Mouse (Mus musculus) lung, postnatal 0 days (tissue): ENCODE results near the gene Elp5. TPM values are rescaled to one million over a fixed set of nuclear protein-coding genes. Genes with fewer than 3 reads are reported as not detected.
A peak's percentile ranks its signal among the peaks of the same experiment; 100 is the strongest.

ENCODE experiments used
- ATAC-seq: fragments of 200-750 bp; cut with Nextera tagmentation; 2 replicates; pipeline ENCODE4 v1.8.0; 2017; ENCODE audit warnings: moderate library complexity
- DNase-seq: peaks from one replicate; pipeline ENCODE4 v3.0.0-alpha.2; 2016; ENCODE audit warnings: low spot score
- H3K27ac ChIP-seq: fragments of 300-500 bp; sonication (generic); 2 replicates; pipeline ENCODE4 v1.5.1; 2014; ENCODE audit warnings: antibody characterized with exemption, mild to moderate bottlenecking, low read length, mixed read lengths
- H3K27me3 ChIP-seq: fragments of 300-500 bp; sonication (generic); replicated peaks from 2 replicates; pipeline ENCODE4 v1.6.1; 2014; ENCODE audit warnings: low read length, mixed read lengths; ENCODE audit not compliant: insufficient read depth
- H3K36me3 ChIP-seq: fragments of 300-500 bp; sonication (generic); 2 replicates; pipeline ENCODE4 v1.6.1; 2014; ENCODE audit warnings: low read length, mixed read lengths; ENCODE audit not compliant: insufficient read depth
- H3K4me1 ChIP-seq: fragments of 300-500 bp; sonication (generic); 2 replicates; pipeline ENCODE4 v1.6.1; 2014; ENCODE audit warnings: antibody characterized with exemption, low read depth, low read length, mixed read lengths; ENCODE audit not compliant: insufficient read depth
- H3K4me2 ChIP-seq: fragments of 300-500 bp; sonication (generic); replicated peaks from 2 replicates; pipeline ENCODE4 v1.6.1; 2014; ENCODE audit warnings: low read depth, mild to moderate bottlenecking, low read length, moderate library complexity, mixed read lengths
- H3K4me3 ChIP-seq: fragments of 300-500 bp; sonication (generic); 2 replicates; pipeline ENCODE4 v1.5.1; 2014; ENCODE audit warnings: low read depth, low read length
- H3K9ac ChIP-seq: fragments of 300-500 bp; sonication (generic); replicated peaks from 2 replicates; pipeline ENCODE4 v1.6.1; 2014; ENCODE audit warnings: low read depth, mild to moderate bottlenecking
- H3K9me3 ChIP-seq: fragments of 300-500 bp; sonication (generic); 2 replicates; pipeline ENCODE4 v1.6.1; 2016; ENCODE audit warnings: low read length, mixed read lengths
- CTCF ChIP-seq: IDR thresholded peaks from 2 replicates; pipeline ENCODE4 v1.5.1; 2016; ENCODE audit warnings: antibody characterized with exemption, mild to moderate bottlenecking
- EP300 ChIP-seq: IDR thresholded peaks from 2 replicates; pipeline ENCODE4 v1.6.1; 2016; ENCODE audit warnings: antibody characterized with exemption, mild to moderate bottlenecking, control low read depth
- WGBS: fragments of 180-500 bp; shearing (Covaris S2); extraction: QIAGEN DNeasy Blood & Tissue Kit; methylation state at CpG from one replicate; pipeline ENCODE4 v1.1.7; 2014; 5-methylcytosine and 5-hydroxymethylcytosine counted together
- polyA plus RNA-seq: library from polyadenylated mRNA; unstranded; fragments of >200 nt; fragmentation: Nextera tagmentation; extraction: Ambion mirVana; gene quantifications from 2 replicates; pipeline ENCODE4 v1.2.1, GENCODE M21; 2015

Gene Elp5
- polyA plus RNA-seq, 1 experiment from 2014 or later: 72.1 TPM

- DNase-seq (peak; percentile 72), ATAC-seq (no peak)
- H3K9ac ChIP-seq: no peak overlapping the region
- no peak overlapping the region for H3K27ac ChIP-seq
- no peak overlapping the region; the same call in 1 of the 2 replicates for H3K4me3 ChIP-seq
- H3K27me3 ChIP-seq: no peaks in the 10 kb centered on the region
- H3K4me1 ChIP-seq: peaks cover 16% of the 10 kb centered on the region
- H3K9me3 ChIP-seq: no peaks in the 10 kb centered on the region
- H3K36me3 ChIP-seq: peaks cover 21% of the 10 kb centered on the region; the same call in 1 of the 2 replicates
- H3K4me2 ChIP-seq: no peak overlapping the region; the same call in 1 of the 2 replicates
- TF ChIP-seq CTCF: peak; percentile 78
- no peak for TF ChIP-seq EP300
These were observed 19.5 kb upstream of the Elp5 start for GRCm38 (mm10) chr11:70001865-70002264.

GRCm38 (mm10) chr11:70001159-70001558 lies 18.8 kb upstream of the Elp5 start:
- peaks cover 14% of the 10 kb centered on the region; the same call in 1 of the 2 replicates for H3K36me3 ChIP-seq
- H3K27me3 ChIP-seq: no peaks in the 10 kb centered on the region
- DNase-seq (no peak), ATAC-seq (no peak)
- H3K9ac ChIP-seq: peak overlapping the region; percentile 59
- peak overlapping the region; percentile 79 for H3K4me3 ChIP-seq
- peak overlapping the region; percentile 91 for H3K27ac ChIP-seq
- no peaks in the 10 kb centered on the region for H3K9me3 ChIP-seq
- 11% methylated on average over 8 of the region's 8 CpGs for WGBS
- no peak for TF ChIP-seq EP300
- TF ChIP-seq CTCF: no peak
- H3K4me1 ChIP-seq: peaks cover 16% of the 10 kb centered on the region
- H3K4me2 ChIP-seq: peak overlapping the region; percentile 94

- H3K9me3 ChIP-seq: no peaks in the 10 kb centered on the region
- H3K9ac ChIP-seq: peak within 1 kb of the TSS; percentile 59
- peak within 1 kb of the TSS; percentile 91 for H3K27ac ChIP-seq
- WGBS: under 1% methylated on average over 41 of the region's 48 CpGs
- peak within 1 kb of the TSS; percentile 79 for H3K4me3 ChIP-seq
- peaks cover 16% of the 10 kb centered on the region for H3K4me1 ChIP-seq
- ATAC-seq (peak; percentile 61), DNase-seq (peak; percentile 99)
- 0 out of 2 replicates have a peak, but pooled peaks cover 13% of the 10 kb centered on the region for H3K36me3 ChIP-seq
- H3K27me3 ChIP-seq: no peaks in the 10 kb centered on the region
- H3K4me2 ChIP-seq: peak within 1 kb of the TSS; percentile 94
- TF ChIP-seq EP300 (peak; percentile 21; the same call in 1 of the 2 replicates), CTCF (no peak)
These were observed 18.1 kb upstream of the Elp5 start, which contains the start of gene Dvl2 for GRCm38 (mm10) chr11:70000396-70000898. Dvl2 (plus strand) TSS chr11:70000595.

GRCm38 (mm10) chr11:69999666-70000065 lies 17.3 kb upstream of the Elp5 start:
- Histone ChIP-seq H3K27ac (peak overlapping the region; percentile 6; the same call in 1 of the 2 replicates), H3K4me3 (no peak overlapping the region), H3K27me3 (no peaks in the 10 kb centered on the region), H3K4me2 (no peak overlapping the region), H3K9me3 (no peaks in the 10 kb centered on the region), H3K9ac (no peak overlapping the region), H3K36me3 (peaks cover 15% of the 10 kb centered on the region; the same call in 1 of the 2 replicates), H3K4me1 (peaks cover 16% of the 10 kb centered on the region)
- WGBS: 71% methylated on average over 8 of the region's 8 CpGs
- TF ChIP-seq CTCF (no peak), EP300 (no peak)
- ATAC-seq (no peak), DNase-seq (no peak)

- WGBS: 90% methylated on average over 27 of the region's 27 CpGs
- peaks cover 23% of the 10 kb centered on the region; the same call in 1 of the 2 replicates for H3K36me3 ChIP-seq
- ATAC-seq: no peak
- peaks cover 16% of the 10 kb centered on the region for H3K4me1 ChIP-seq
- H3K4me3 ChIP-seq: no peak overlapping the region
- no peak for TF ChIP-seq EP300
- peak; percentile 45; the same call in 1 of the 2 replicates for TF ChIP-seq CTCF
- H3K27me3 ChIP-seq: no peaks in the 10 kb centered on the region
- no peaks in the 10 kb centered on the region for H3K9me3 ChIP-seq
- DNase-seq: peak; percentile 12
- no peak overlapping the region for H3K9ac ChIP-seq
- H3K27ac ChIP-seq: no peak overlapping the region
- no peak overlapping the region for H3K4me2 ChIP-seq
These were observed 16.5 kb upstream of the Elp5 start for GRCm38 (mm10) chr11:69998567-69999491.

- peak overlapping the region; percentile 98 for H3K27ac ChIP-seq
These were observed 14.8 kb upstream of the Elp5 start for GRCm38 (mm10) chr11:69997070-69997509.

More at GRCm38 (mm10) chr11:69997070-69997509, 14.8 kb upstream of the Elp5 start:
- H3K4me3 ChIP-seq: peak overlapping the region; percentile 87
- no peaks in the 10 kb centered on the region for H3K27me3 ChIP-seq
- peak overlapping the region; percentile 68 for H3K4me2 ChIP-seq
- DNase-seq: peak; percentile 96
- peaks cover 23% of the 10 kb centered on the region; the same call in 1 of the 2 replicates for H3K36me3 ChIP-seq
- peak; percentile 62 for ATAC-seq
- H3K9me3 ChIP-seq: no peaks in the 10 kb centered on the region
- H3K9ac ChIP-seq: peak overlapping the region; percentile 93
- H3K4me1 ChIP-seq: peaks cover 18% of the 10 kb centered on the region; the same call in 1 of the 2 replicates
- TF ChIP-seq CTCF (no peak), EP300 (no peak)
- WGBS: 1% methylated on average over 30 of the region's 44 CpGs
